Mouse (Mus musculus): ENCODE data around the gene 2610318N02Rik.
"Not testable (repeated sequence)": the region's sequence is repeated elsewhere in the genome, so short reads cannot be mapped to it uniquely, and the experiment has no call there.

The 2610318N02Rik gene

DNA sequence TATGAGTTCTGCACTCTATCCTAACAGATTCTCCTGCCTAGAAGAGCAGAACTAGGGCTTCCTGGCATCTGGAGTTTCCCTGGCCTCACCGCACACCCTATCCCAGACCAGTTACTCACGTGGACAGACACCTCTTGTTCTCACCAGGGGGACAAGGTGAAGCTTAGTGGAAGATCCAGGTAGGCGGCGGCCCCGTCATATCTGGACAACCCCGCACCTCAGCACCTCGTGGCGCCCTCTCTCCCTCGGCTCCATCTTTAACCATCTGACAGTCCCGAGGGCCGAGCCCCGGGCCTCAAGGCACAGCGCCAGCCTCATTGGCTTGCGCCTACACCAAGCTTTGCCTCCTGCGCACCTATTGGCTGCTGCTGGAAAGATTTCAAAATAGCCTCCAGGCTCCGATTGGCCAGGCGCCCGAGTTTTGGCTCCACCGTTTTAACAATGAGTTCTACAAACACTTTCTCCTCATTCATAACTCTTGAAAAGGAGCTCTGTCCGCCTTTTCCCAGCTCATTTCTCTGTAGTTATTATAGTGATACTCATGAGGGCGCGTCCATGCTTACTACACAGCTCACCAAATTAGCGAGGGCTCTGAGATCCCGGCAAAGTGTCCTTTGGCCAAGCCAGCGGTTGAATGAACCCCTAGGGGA, at the start of gene 2610318N02Rik:
TSS of gene 2610318N02Rik (minus strand) at position 297 of the 650 bp plus-strand sequence.
- DNase-seq (ENCODE audit: extremely low spot score) = peak; percentile 88

DNA sequence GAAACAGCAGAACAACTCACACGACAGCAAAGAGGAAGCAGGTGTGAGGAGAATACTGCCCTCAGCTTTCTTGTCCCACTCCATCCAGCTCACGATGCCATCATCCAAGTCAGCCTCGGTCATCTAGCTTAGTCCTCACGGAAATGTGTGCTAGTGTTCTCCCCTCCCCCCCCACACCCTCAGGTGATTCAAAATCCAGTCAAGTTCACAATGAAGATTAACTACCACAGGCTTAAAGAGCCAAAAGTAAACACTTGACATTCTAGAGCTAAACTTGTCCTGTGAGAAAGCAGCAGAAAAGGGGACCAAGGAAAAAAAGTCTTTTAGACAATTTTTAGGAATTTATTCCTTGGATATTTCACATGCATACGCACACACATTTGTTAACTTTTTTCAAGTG, 43.1 kb upstream of the 2610318N02Rik start:
- no peak for DNase-seq (ENCODE audit: extremely low spot score)

DNA sequence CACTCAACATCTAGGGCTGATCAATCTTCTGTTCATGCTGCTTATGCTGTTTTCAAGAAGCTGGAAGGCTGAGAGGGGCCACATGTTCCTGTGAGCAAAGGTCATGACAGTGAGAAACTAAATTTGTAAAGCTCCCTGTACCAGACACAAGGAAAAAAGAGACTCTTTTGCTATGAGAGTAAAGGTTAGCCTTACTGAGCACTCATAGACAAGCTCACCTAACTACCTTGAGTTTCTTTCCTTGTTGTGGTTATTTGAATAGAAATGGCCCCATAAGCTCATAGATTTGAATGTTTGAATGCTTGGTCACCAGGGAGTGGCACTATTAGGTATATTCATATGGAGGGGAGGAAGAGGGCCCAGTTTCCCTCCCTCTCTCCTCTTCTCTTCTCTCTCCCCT, 42.2 kb upstream of the 2610318N02Rik start:
- no peak for DNase-seq (ENCODE audit: extremely low spot score)

DNA sequence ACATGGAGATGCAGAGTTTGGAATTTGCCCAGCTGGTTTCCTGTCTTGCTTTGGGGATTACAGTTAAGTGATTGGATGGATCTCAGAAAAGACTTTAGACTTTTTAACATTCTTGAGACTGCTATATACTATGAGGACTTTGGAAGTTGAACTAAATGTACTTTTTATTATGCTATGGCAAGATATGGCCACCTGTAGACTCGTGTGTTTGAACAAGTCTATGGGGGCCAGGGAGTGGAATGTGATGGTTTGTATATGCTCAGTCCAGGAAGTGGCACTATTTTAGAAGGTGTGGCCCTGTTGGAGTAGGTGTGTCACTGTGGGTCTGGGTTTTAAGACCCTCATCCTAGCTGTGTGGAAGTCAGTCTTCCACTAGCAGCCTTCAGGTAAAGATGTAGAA, 40.5 kb upstream of the 2610318N02Rik start:
- not testable (repeated sequence) for DNase-seq (ENCODE audit: extremely low spot score)

DNA sequence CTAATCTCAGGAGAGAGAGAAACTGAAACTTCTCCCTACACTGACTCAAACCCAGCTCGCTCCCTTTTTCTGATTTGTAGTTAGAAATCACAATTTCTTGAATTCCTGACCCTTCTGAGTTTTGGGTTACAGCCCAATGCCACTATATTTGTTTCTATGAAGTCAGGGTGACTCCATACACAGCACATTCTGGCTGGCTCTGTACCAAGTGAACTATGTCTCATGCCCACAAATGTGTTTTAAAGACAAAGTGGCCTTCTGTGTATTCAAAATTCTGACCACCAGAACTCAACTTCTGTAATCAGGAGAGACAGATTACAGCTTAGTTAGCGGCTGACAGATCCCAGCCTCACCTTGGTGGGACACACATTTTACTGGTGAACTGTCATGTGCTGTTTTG, 29.4 kb upstream of the 2610318N02Rik start:
- DNase-seq (ENCODE audit: extremely low spot score) = no peak

DNA sequence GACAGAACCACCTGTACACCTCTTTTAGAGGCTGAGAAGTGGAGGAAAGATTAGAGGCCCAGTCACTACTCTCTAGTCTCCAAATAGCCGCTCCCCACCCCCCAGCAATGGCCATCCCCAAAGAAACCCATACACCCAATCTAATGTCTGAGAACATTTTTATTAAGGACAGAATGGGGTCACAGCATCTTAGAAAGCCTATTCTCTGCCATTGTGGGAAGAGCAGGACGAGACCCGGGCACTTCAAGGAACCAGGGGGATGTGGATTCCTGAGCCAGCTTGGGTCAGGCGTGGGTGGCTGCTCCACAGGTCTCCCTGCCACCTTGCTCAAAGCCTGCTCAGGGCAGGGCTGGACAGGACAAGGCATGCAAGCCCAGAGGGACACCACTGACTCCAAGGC, 26.9 kb upstream of the 2610318N02Rik start:
- no peak for DNase-seq (ENCODE audit: extremely low spot score)

DNA sequence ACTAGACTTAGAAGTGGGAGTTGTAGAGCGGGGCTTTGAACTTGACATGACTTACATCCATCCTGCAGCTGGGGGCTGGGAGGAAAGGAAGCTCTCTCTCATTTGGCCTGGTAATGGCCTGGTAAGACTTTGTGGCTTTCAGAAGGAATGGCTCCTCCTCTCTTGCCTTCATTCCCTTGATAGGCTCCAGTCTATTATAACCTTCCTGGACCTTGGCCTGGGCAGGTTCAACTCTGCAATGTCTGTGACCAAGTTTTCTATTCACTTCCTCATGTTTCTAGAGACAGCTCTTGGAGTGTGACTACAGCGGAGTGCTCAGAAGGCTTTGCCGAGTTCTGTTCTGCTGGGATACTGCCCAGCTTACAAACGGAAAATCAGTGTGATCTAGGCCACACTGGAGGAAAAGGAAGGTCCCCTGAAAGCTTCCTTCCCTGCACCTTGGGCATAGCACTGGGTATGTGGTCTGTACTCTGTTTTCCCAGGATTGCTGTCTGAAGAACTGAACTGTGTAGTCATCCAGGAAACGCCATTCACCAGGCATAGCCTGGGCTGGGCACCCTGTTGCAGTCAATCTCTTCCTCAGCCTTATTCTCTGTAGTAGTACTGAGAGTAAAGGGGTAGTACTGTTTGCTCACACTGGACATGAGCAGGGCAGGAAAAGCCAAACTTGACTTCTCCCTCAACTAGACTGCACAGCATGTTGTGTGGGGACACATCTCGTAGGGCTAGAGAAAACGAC, 25.7 kb upstream of the 2610318N02Rik start:
- no peak for DNase-seq (ENCODE audit: extremely low spot score)

DNA sequence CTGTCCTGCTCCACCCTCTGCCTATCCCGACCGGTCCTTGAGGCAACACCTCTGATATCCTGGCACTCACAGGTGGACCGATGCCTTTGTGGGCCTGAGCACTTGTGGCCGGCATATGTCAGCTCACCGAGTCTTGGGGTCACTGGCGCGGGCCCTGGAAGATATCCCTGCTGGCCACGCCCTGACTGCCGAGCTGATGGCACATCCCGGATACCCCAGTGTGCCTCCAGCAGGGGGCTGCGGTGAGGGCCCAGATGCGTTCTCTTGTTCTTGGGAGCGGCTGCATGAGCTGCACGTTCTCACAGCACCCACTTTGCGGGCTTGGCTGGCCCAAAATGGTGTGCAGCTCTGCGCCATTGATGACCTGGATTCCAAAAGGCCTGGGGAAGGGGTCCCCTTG, 23.1 kb upstream of the 2610318N02Rik start:
- DNase-seq (ENCODE audit: extremely low spot score) = peak; percentile 65

DNA sequence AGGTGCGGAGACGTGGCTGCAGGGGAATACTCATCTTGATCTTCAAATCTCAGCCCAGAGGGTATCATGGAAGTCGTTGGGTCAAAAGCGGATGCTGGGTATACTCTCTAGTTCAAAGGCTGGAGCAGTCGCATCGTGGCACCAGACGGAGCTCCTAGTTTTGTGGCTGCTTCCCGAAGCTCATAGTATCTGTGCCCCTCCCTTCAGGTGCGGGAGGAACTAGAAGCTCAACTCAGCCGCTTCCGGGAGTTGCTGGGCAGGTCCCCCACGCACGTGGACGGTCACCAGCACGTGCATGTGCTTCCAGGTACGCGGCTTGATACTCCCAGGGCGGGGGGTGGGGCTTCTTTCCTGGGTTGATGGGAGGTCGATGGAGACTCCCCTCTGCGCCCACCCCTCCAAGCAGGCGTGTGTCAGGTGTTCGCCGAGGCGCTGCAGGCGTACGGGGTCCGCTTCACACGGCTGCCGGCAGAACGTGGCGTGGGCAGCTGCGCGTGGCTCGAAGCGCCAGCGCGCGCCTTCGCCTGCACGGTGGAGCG, 22.5 kb upstream of the 2610318N02Rik start:
- peak; percentile 29 for DNase-seq (ENCODE audit: extremely low spot score)

DNA sequence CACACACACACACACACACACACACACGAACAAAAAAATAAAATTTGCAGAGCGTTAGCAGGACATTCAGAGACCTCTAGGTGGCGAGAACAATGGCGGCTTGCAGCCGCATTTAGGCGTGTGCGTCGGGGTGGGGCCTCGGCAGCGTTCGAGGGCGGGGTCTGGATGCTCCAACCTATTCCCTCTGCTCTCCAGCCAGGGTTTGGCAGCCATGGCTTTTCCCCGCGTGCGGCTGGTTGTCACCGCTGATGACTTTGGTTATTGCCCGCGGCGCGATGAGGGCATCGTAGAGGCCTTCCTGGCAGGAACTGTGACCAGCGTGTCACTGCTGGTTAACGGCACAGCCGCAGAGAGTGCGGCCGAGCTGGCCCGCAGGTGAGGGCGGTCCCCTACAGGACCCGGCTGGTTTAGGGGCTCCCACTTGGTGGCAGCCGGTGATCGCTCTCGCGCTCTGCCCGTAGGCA, 21.8 kb upstream of the 2610318N02Rik start, which contains the start of gene Ccdc116:
TSS of gene Ccdc116 (minus strand) at position 458 of the 464 bp plus-strand sequence.
- peak; percentile 85 for DNase-seq (ENCODE audit: extremely low spot score)

DNA sequence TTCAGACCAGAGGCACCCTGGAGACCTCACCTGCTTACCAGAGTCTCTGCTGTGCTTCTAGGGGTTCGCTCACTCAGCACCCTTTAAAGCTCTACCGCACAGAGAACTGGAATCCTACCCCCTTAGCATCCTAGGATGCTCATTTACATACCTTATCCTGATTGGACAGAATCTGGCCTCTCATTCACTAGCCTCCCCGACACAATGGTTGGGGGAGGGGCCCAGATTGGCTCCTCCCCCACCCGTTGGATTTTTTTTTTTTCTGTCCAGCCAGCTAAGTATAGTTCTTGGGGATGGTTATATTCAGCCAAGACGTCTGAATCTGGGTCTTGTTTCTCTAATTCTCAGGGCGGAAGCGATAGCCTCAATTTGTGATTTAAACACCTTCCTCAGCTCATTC, 19.4 kb upstream of the 2610318N02Rik start, which contains the start of gene Ydjc:
TSS of gene Ydjc (plus strand) at position 283 of the 400 bp plus-strand sequence.
- DNase-seq (ENCODE audit: extremely low spot score) = peak; percentile 39

DNA sequence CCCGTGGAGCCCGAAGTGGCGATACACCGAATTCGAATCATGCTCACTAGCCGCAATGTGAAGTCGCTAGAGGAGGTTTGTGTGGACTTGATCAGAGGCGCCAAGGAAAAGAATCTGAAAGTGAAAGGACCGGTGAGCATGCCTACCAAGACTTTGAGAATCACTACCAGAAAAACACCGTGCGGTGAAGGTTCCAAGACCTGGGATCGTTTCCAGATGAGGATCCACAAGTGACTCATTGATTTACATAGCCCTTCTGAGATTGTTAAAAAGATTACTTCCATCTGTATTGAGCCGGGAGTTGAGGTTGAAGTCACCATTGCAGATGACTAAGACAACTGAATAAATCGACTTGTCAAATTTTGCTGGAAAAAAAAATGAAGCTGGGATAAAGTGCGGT, 12.4 kb upstream of the 2610318N02Rik start:
- DNase-seq (ENCODE audit: extremely low spot score) = no peak

DNA sequence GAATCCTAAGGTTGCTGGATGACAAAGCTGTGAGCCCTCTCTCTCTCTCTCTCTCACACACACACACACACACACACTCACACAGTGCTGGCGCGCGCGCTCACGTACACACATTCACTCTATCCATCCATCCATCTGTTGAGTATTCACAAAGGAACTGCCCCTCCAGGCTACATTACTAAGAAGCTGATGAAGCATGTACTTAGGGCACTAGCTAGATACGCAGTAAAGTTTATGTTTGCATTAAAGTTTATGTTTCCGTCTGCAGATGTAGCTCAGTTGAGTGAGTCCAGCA, 7.9 kb upstream of the 2610318N02Rik start:
- DNase-seq (ENCODE audit: extremely low spot score) = no peak

DNA sequence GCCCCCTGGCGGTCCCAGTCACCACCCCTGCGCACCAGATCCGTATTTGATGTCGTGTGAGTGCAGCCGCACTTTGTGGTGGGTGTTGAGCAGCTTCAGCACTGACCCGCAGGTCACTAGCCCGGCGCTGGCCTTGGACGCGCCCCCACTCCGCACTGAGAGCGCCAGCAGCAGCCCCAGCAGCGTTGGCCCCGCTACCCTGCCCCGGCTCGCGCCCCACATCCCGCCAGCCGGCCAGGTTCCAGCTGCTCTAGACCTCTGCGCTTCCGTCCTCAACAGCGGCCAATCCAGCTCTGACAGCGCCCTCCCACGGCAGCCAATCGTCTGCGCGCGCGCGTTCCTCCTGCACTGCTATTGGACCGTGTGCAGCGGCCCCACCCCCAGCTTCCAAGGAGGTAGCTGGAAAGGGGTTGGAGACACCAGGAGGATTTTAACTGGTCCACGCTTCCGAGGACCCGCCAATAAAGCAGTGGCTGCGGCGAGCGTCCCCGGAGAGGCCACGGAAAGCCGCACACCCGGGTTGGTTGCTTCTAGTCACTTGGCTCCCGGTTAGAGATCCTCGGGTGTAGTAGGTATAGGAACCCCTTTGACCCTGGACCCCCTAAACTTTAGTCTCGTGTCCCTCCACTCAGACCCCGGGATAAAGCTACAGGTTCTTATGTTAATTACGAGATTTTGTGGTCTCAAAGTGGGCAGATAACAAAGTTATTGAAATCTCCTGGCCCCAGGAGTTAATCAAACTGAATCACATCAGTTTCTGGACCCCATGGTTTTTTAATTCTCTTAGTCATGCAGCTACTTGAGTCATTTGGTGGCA, 7.3 kb upstream of the 2610318N02Rik start, which contains the start of gene Sdf2l1:
TSS of gene Sdf2l1 (minus strand) at position 295 of the 817 bp plus-strand sequence.
- DNase-seq (ENCODE audit: extremely low spot score) = peak; percentile 98

DNA sequence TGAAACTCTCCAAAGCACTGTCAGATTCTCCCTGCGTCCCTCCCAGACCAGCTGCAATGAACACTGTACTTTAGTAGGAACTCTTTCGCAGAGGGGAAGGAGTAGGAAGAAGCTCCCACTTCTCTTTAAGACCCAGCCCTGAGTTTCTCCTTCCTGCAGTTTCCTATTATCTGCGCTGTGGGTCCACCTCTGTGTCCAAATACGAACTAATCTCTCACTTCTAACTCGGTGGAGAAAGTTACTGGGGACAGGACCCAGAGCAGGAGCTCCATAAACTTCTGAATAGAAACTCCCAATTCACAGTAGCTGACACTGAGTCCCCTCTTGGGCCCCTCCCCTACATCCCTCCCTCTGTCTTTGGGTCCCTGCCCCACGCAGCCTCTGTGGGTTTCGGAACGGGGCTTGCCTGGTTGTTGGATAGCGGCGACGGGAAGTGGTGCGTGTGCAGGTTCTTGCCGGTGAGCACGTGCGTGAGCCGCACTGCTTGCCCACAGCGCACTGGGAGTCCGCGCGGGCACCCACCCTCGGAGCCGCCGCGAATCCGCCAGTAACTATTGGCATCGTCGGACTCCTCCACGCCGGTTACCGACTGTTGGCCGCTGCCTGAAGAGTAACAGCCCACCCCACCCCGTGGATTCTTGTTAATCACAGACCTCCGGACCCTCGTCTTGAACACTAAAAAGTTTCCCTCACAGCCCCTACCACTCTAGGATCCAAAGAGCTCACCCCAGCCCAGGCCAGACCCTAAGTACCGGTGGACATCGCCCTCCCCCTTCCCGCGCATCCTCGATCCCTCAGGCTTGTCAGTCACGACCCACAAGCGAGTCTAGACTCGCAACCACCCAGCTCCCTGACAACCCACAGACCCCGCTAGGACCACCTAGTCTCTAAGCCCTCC, 6.5 kb upstream of the 2610318N02Rik start:
- peak; percentile 44 for DNase-seq (ENCODE audit: extremely low spot score)

DNA sequence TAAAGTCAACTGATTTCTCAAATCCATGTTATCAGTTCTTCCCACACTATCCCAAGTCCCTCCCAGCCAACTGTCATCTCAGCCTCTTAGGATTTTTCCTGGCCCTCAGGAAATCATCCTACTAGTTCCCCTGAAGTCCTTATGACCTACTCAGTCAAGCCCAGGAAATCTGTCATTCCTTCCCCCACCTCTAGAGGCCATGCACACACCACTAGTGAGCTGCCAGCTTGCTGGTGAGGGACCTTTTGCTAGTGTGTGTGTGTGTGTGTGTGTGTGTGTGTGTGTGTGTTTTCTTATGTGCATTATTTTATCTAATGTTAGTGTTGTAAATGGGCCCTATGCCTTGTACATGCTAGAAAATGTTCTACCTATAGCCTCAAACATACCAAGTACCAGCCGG, 2.3 kb upstream of the 2610318N02Rik start:
- DNase-seq (ENCODE audit: extremely low spot score) = peak; percentile 46

DNA sequence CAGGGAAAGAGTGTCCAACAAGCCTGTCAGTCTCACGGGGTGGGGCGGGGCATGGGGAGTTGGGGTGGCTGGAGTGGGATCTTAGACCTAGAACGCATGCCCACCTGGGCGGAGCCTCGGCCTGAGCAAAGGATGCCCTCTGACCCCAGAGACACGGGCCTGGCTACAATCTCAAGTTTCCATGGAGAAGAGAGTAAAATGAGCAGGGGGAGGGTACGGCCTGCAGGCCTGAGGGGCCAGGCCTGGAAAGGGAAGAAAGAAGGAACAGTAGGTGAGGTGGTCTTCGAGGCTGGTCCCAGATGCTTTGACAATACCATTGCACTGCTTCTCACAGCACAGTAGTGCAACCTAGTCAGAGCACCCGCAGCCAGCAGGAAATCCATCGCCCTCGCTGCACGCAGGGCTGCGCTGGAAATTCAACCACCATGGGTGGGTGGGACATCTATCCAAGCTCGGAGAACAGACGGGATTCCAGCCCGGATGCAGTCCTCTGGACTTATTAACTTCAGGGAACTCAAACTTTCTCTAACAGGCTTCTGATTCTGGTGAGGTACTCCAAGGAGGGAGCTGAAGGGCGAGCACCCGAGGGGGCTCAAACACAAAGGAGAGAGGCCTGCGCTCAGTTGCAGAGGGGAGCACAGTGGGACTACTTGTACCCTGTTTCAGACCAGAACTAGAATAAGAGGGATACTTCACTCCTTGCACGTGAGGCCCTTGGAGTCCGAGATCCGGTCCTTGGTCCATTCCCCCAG, 672 bp downstream of the 2610318N02Rik start:
- peak; percentile 90 for DNase-seq (ENCODE audit: extremely low spot score)

DNA sequence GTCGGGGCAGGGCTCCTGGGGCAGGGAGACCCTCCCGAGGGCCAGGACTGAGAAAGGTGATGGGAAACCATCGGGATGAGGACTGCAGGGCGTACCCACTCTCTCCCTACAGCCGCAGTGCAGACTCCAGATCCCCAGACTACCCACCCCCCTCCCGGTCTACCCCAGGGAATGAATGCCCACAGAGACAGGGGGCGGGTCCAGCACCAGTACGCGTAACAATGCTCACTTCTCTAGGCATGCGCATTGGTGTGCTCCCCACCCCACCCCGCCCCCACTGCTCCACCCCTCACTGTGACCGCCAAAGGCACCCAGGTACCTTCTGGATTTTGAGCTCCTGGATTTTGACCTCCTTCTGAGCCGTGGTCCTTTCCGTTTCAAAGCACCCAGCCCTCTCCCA, 3.4 kb downstream of the 2610318N02Rik start:
- DNase-seq (ENCODE audit: extremely low spot score) = no peak

DNA sequence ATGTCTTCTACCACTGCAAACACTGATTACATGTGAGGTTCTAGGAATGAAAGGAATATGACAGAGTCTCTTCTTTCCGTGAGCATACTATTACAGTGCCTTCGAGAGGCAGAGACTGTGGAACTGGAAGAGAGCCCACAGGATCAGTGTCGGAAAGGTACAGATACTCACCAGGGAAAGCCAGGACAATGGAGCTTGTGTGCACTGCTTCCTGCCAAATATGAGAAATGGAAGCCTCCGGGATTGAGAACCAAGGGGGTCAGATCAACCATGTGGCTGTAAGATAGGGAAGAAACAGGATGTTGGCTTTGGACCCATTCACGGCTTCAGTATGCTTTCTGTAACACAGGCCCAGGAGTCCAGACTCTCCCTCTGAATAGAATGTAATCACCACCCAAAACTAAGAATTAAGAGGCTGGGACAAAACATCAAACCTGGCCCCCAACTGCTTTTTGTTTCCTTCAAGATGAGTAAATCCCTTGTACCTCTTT, 7.6 kb downstream of the 2610318N02Rik start:
- no peak for DNase-seq (ENCODE audit: extremely low spot score)

Measured in embryo, embryonic 9.5 days (tissue).